Mouse (Mus musculus) left cerebral cortex, adult 18-20 months (tissue): ENCODE results near the gene Brca2. TPM values are rescaled to one million over a fixed set of nuclear protein-coding genes. Genes with fewer than 3 reads are reported as not detected.

Experiments
- total RNA-seq, 2 experiments: library from RNA; stranded (reverse); gene quantifications; 2 replicates each; pipeline ENCODE4 v1.2.3; 2021

Gene Brca2
- total RNA-seq, 2 experiments from 2014 or later = 4.6 to 8.3 TPM

Other genes starting within 250 kb of the Brca2 start
- 1 to 10 TPM; 1.3 to 1.6 TPM for gene Zar1l, start 4.5 kb upstream of the Brca2 start, total RNA-seq
- gene N4bp2l1, start 74.6 kb downstream of the Brca2 start, total RNA-seq = 10 to 100 TPM; 53.9 to 58.4 TPM
- 10 to 100 TPM; 82.2 to 88.5 TPM for gene N4bp2l2, start 143.6 kb downstream of the Brca2 start, total RNA-seq
- gene Pds5b, start 151.1 kb downstream of the Brca2 start, total RNA-seq = 10 to 100 TPM; 73.1 to 75.1 TPM